Mouse (Mus musculus) intestine, embryonic 15.5 days (tissue): ENCODE data around the gene Hist1h3b. TPM values are rescaled to one million over a fixed set of nuclear protein-coding genes. Genes with fewer than 3 reads are reported as not detected.
"Not testable (repeated sequence)": the region's sequence is repeated elsewhere in the genome, so short reads cannot be mapped to it uniquely, and the experiment has no call there.

ENCODE experiments used
- ATAC-seq: fragments of 200-750 bp; cut with Nextera tagmentation; 2 replicates; pipeline ENCODE4 v1.8.0; 2017; ENCODE audit warnings: moderate TSS enrichment, moderate library complexity
- H3K27ac ChIP-seq: fragments of 300-500 bp; sonication (generic); 2 replicates; pipeline ENCODE4 v1.5.1; 2015; ENCODE audit warnings: mild to moderate bottlenecking, inconsistent platforms
- H3K27me3 ChIP-seq: fragments of 300-500 bp; sonication (generic); replicated peaks from 2 replicates; pipeline ENCODE4 v1.6.1; 2015; ENCODE audit warnings: inconsistent platforms
- H3K36me3 ChIP-seq: fragments of 300-500 bp; sonication (generic); 2 replicates; pipeline ENCODE4 v1.6.1; 2015; ENCODE audit warnings: inconsistent platforms
- H3K4me1 ChIP-seq: fragments of 300-500 bp; sonication (generic); replicated peaks from 2 replicates; pipeline ENCODE4 v1.6.1; 2015; ENCODE audit warnings: inconsistent platforms
- H3K4me2 ChIP-seq: fragments of 300-500 bp; sonication (generic); replicated peaks from 2 replicates; pipeline ENCODE4 v1.6.1; 2015; ENCODE audit warnings: mild to moderate bottlenecking, inconsistent platforms
- H3K4me3 ChIP-seq: fragments of 300-500 bp; sonication (generic); replicated peaks from 2 replicates; pipeline ENCODE4 v1.5.1; 2015; ENCODE audit warnings: inconsistent platforms
- H3K9ac ChIP-seq: fragments of 300-500 bp; sonication (generic); 2 replicates; pipeline ENCODE4 v1.6.1; 2015; ENCODE audit warnings: inconsistent platforms
- H3K9me3 ChIP-seq: fragments of 300-500 bp; sonication (generic); 2 replicates; pipeline ENCODE4 v1.6.1; 2016; ENCODE audit warnings: inconsistent platforms
- WGBS: fragments of 180-500 bp; shearing (Covaris S2); methylation state at CpG from one replicate; pipeline ENCODE4 v1.1.7; 2015; 5-methylcytosine and 5-hydroxymethylcytosine counted together
- polyA plus RNA-seq: library from polyadenylated mRNA; unstranded; fragments of >200 nt; fragmentation: Nextera tagmentation; extraction: Ambion mirVana; gene quantifications from 2 replicates; pipeline ENCODE4 v1.2.1, GENCODE M21; 2015

The Hist1h3b gene
- polyA plus RNA-seq, 1 experiment from 2014 or later: 9.2 TPM

DNA sequence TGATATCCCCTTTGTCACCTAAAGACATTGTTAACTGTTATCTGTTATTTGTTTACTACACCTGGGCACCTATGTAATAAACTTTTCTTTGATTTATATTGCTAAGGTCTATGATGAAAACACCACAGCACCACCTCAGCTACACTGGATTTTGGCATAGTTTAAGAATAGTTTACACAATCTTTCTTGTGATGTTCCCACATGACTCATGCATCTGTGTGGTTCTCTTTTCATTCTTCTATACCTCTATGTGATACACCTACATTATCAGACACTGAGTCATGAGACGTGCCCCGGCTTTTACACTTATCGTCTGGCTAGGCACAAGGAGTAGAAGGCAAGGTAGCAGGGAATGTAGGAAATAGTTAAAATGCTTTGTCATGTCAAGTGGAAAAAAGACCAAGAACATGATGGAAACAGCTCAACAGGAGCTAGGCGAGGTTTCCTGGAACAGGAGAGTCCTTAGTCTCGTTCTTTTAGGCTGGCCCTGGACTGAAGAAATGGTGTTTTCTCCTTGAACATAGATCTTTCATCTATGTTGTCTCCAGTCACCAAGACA is 2.4 kb upstream of the Hist1h3b start:
- no peaks in the 10 kb centered on the region for H3K9me3 ChIP-seq
- no peak for ATAC-seq
- no peaks in the 10 kb centered on the region for H3K36me3 ChIP-seq
- H3K4me1 ChIP-seq: 0 out of 2 replicates have a peak, but pooled peaks cover 4% of the 10 kb centered on the region
- H3K9ac ChIP-seq: no peak overlapping the region
- 92% methylated on average over 5 of the region's 5 CpGs for WGBS
- no peak overlapping the region for H3K4me2 ChIP-seq
- H3K4me3 ChIP-seq: no peak overlapping the region
- H3K27me3 ChIP-seq: no peaks in the 10 kb centered on the region
- no peak overlapping the region for H3K27ac ChIP-seq

GRCm38 (mm10) chr13:23750839-23751477 is 1.1 kb upstream of the Hist1h3b start, which contains the start of gene Hist1h2ab:
Gene Hist1h2ab (plus strand): TSS chr13:23751126.
- not testable (repeated sequence) for H3K27me3 ChIP-seq, H3K9me3 ChIP-seq, H3K4me1 ChIP-seq, H3K36me3 ChIP-seq
- peak; percentile 59 for ATAC-seq
- Histone ChIP-seq H3K9ac (peak within 1 kb of the TSS; percentile 54), H3K27ac (peak within 1 kb of the TSS; percentile 96), H3K4me2 (peak within 1 kb of the TSS; percentile 63), H3K4me3 (peak within 1 kb of the TSS; percentile 39)
- WGBS: under 1% methylated on average over 34 of the region's 47 CpGs

GRCm38 (mm10) chr13:23751478-23751956 is 550 bp upstream of the Hist1h3b start:
- WGBS: 2% methylated on average over 11 of the region's 11 CpGs
- peak; percentile 14; the same call in 1 of the 2 replicates for ATAC-seq

DNA sequence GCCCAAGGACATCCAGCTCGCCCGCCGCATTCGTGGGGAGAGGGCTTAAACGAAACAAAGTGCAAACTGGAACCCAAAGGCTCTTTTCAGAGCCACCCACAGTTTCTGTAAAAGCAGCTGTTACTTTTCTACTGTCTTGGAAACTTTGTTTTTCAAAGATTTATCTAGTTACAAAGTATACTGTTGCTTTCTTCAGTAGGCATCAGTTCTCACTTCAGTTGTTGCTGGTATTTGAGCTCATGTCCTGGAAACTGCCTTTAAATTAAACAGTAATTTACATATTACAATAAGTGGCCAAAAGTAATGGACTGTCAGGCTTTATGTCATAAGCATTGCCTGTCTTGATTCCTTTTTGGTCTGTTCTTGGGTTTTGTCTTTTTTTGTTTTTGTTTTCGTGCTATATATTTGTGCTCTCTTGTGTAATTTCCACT is 690 bp downstream of the Hist1h3b start:
- H3K27me3 ChIP-seq: no peaks in the 10 kb centered on the region
- H3K4me3 ChIP-seq: peak overlapping the region; percentile 33
- H3K9ac ChIP-seq: peak overlapping the region; percentile 51
- no peak for ATAC-seq
- no peaks in the 10 kb centered on the region for H3K36me3 ChIP-seq
- 5% methylated on average over 6 of the region's 6 CpGs for WGBS
- H3K4me1 ChIP-seq: 0 out of 2 replicates have a peak, but pooled peaks cover 4% of the 10 kb centered on the region
- H3K9me3 ChIP-seq: no peaks in the 10 kb centered on the region
- H3K4me2 ChIP-seq: peak overlapping the region; percentile 53
- peak overlapping the region; percentile 80 for H3K27ac ChIP-seq

More at GRCm38 (mm10) chr13:23751478-23751956, 550 bp upstream of the Hist1h3b start:
- H3K36me3 ChIP-seq: no peaks in the 10 kb centered on the region
- peak overlapping the region; percentile 96 for H3K27ac ChIP-seq
- peak overlapping the region; percentile 63 for H3K4me2 ChIP-seq
- 0 out of 2 replicates have a peak, but pooled peaks cover 4% of the 10 kb centered on the region for H3K4me1 ChIP-seq
- H3K9me3 ChIP-seq: no peaks in the 10 kb centered on the region
- H3K27me3 ChIP-seq: no peaks in the 10 kb centered on the region
- peak overlapping the region; percentile 39 for H3K4me3 ChIP-seq
- peak overlapping the region; percentile 54 for H3K9ac ChIP-seq

DNA sequence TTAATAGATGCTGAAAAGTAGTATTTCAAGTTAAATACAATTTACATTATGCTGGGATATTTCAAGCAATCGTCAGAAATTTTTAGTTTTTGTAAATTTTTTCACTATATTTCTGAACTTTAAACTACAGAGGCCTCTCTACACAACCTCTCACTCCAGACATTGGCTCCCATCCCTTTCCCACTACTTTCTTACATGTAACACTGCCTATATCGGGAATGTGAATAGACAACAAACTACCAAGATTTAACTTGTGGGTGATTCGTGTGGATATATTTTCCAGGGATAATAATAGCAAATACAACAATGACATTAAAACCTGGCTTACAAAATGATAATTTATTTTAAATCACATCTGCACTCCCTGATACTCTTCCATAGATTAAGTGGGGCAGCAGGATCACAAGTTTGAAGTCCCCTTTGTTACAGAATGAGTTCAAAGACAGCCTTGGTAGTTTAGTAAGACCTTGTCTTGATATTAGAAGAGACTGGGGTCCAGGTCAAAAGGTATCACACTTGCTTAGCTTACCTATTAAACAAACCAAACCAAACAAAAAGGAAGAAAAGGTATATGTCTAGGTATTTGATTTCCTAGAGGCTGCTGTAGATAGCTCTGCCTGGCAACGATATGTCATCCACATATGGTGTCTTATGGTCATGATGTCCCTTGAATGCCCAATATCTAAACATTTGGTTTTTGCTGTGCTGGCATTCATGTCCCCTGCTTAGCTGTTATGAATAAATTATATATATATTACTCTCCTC is 1.4 kb downstream of the Hist1h3b start:
- H3K4me3 ChIP-seq: no peak overlapping the region
- no peaks in the 10 kb centered on the region for H3K9me3 ChIP-seq
- H3K4me2 ChIP-seq: peak overlapping the region; percentile 53
- WGBS: 53% methylated on average over 4 of the region's 4 CpGs
- no peaks in the 10 kb centered on the region for H3K4me1 ChIP-seq
- H3K27me3 ChIP-seq: no peaks in the 10 kb centered on the region
- H3K27ac ChIP-seq: no peak overlapping the region
- H3K36me3 ChIP-seq: no peaks in the 10 kb centered on the region
- H3K9ac ChIP-seq: no peak overlapping the region
- no peak for ATAC-seq

GRCm38 (mm10) chr13:23755000-23755399 is 2.9 kb downstream of the Hist1h3b start:
- H3K9ac ChIP-seq: no peak overlapping the region
- no peak for ATAC-seq
- H3K27me3 ChIP-seq: no peaks in the 10 kb centered on the region
- H3K27ac ChIP-seq: no peak overlapping the region
- H3K4me3 ChIP-seq: no peak overlapping the region
- H3K9me3 ChIP-seq: no peaks in the 10 kb centered on the region
- no peaks in the 10 kb centered on the region for H3K36me3 ChIP-seq
- H3K4me2 ChIP-seq: no peak overlapping the region
- H3K4me1 ChIP-seq: 0 out of 2 replicates have a peak, but pooled peaks cover under 1% of the 10 kb centered on the region

- Histone ChIP-seq H3K9ac (peak within 1 kb of the TSS; percentile 53), H3K4me1 (0 out of 2 replicates have a peak, but pooled peaks cover 6% of the 10 kb centered on the region), H3K9me3 (no peaks in the 10 kb centered on the region), H3K4me2 (peak within 1 kb of the TSS; percentile 71), H3K27ac (peak within 1 kb of the TSS; percentile 91), H3K27me3 (no peaks in the 10 kb centered on the region), H3K4me3 (peak within 1 kb of the TSS; percentile 38), H3K36me3 (no peaks in the 10 kb centered on the region)
- peak; percentile 79 for ATAC-seq
- WGBS: 0% methylated on average over 20 of the region's 22 CpGs
Measured at GRCm38 (mm10) chr13:23756790-23757189, 4.7 kb downstream of the Hist1h3b start, which contains the start of gene Hist1h4b. Gene Hist1h4b (plus strand): TSS chr13:23757013.

GRCm38 (mm10) chr13:23757211-23757773 is 5.2 kb downstream of the Hist1h3b start:
- H3K27me3 ChIP-seq: no peaks in the 10 kb centered on the region
- peak; percentile 3; the same call in 1 of the 2 replicates for ATAC-seq
- H3K9ac ChIP-seq: peak overlapping the region; percentile 53
- H3K4me3 ChIP-seq: peak overlapping the region; percentile 38
- WGBS: under 1% methylated on average over 18 of the region's 23 CpGs
- no peaks in the 10 kb centered on the region for H3K9me3 ChIP-seq
- peak overlapping the region; percentile 91 for H3K27ac ChIP-seq
- peak overlapping the region; percentile 71 for H3K4me2 ChIP-seq
- H3K36me3 ChIP-seq: no peaks in the 10 kb centered on the region
- H3K4me1 ChIP-seq: 0 out of 2 replicates have a peak, but pooled peaks cover 6% of the 10 kb centered on the region

DNA sequence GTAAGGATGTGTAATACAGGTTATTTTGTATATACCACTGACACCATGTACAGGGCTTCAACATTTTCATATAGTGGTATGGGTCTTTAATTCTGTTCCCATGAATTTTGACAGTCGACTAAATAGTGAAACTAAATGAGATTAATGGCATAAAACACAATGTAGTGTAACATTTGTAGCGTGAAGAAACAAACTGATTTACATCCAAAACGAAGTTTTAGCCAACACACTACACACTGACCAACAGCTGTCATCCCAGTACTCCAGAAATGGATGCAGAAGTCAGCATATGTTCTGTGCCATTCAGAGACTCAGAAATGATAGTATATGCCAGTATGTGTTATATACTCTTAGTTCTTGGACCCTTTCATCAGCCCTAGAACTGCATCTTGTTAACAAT is 5.9 kb downstream of the Hist1h3b start:
- Histone ChIP-seq H3K4me3 (no peak overlapping the region), H3K9ac (no peak overlapping the region), H3K9me3 (no peaks in the 10 kb centered on the region), H3K36me3 (no peaks in the 10 kb centered on the region), H3K4me1 (0 out of 2 replicates have a peak, but pooled peaks cover 6% of the 10 kb centered on the region), H3K27me3 (no peaks in the 10 kb centered on the region), H3K27ac (no peak overlapping the region), H3K4me2 (no peak overlapping the region)
- 36% methylated on average over 3 of the region's 3 CpGs for WGBS
- no peak for ATAC-seq

GRCm38 (mm10) chr13:23759251-23759771 is 7.2 kb downstream of the Hist1h3b start:
- H3K4me3 ChIP-seq: no peak overlapping the region
- H3K4me1 ChIP-seq: peaks cover 9% of the 10 kb centered on the region
- no peak for ATAC-seq
- no peak overlapping the region for H3K9ac ChIP-seq
- H3K27ac ChIP-seq: no peak overlapping the region
- no peak overlapping the region for H3K4me2 ChIP-seq
- no peaks in the 10 kb centered on the region for H3K27me3 ChIP-seq
- H3K9me3 ChIP-seq: no peaks in the 10 kb centered on the region
- no peaks in the 10 kb centered on the region for H3K36me3 ChIP-seq
- 70% methylated on average over 3 of the region's 3 CpGs for WGBS

DNA sequence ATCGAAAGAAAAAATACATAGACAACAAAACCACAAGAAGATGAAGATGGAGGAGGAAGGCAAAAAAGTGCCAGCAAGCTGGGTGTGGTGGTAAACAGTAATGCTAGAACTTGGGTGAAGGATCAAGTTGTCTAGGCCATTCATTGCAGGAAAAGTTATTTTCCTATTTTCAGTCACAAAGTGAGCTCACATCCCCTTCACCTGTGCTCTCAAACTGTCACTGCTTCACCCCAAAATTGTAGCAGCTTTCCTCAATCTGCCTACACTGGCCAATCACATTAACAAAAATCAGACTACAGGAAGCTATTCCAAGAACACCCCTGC is 7.8 kb downstream of the Hist1h3b start:
- ATAC-seq: no peak
- Histone ChIP-seq H3K4me3 (peak overlapping the region; percentile 42; the same call in 1 of the 2 replicates), H3K4me2 (peak overlapping the region; percentile 86), H3K27me3 (no peaks in the 10 kb centered on the region), H3K9me3 (no peaks in the 10 kb centered on the region), H3K27ac (peak overlapping the region; percentile 84), H3K4me1 (peaks cover 12% of the 10 kb centered on the region), H3K9ac (peak overlapping the region; percentile 44; the same call in 1 of the 2 replicates), H3K36me3 (no peaks in the 10 kb centered on the region)
- 82% methylated on average over 1 of the region's 1 CpGs for WGBS
